Mouse (Mus musculus): ENCODE data around the gene Abcc8. TPM values are rescaled to one million over a fixed set of nuclear protein-coding genes. Genes with fewer than 3 reads are reported as not detected.

Abcc8 gene
- polyA plus RNA-seq, 1 experiment: not detected

- no peaks in the 10 kb centered on the region for H3K36me3 ChIP-seq (ENCODE audit: control insufficient read depth, insufficient read depth)
- no peaks in the 10 kb centered on the region for H3K79me2 ChIP-seq (ENCODE audit: control insufficient read depth, insufficient read depth)
- peaks cover 83% of the 10 kb centered on the region for H3K27me3 ChIP-seq (ENCODE audit: control insufficient read depth, insufficient read depth, insufficient read length)
- H3K4me3 ChIP-seq (ENCODE audit: insufficient read depth, poor library complexity, severe bottlenecking): no peak overlapping the region
- no peak overlapping the region for H3ac ChIP-seq (ENCODE audit: control insufficient read depth, insufficient read length, low read depth)
- TF ChIP-seq USF1 (IDR thresholded peaks at IDR 0.05; ENCODE audit: low read depth) (no peak), MYOG (IDR thresholded peaks at IDR 0.05; ENCODE audit: control insufficient read depth, extremely low read depth, insufficient read length) (no peak), CEBPB (IDR thresholded peaks at IDR 0.05; ENCODE audit: low read depth) (no peak), FOSL1 (IDR thresholded peaks at IDR 0.05; ENCODE audit: insufficient read depth, low read length, poor library complexity, severe bottlenecking) (no peak), MYOD1 (IDR thresholded peaks at IDR 0.05; ENCODE audit: control insufficient read depth, insufficient read length, low read depth) (no peak), MAX (IDR thresholded peaks at IDR 0.05) (no peak), CTCF (IDR thresholded peaks at IDR 0.05; ENCODE audit: control insufficient read depth, insufficient read depth, insufficient read length) (no peak)
- no peaks in the 10 kb centered on the region for H3K79me3 ChIP-seq (ENCODE audit: low read depth)
These were observed 25.0 kb downstream of the Abcc8 start for GRCm38 (mm10) chr7:46154498-46155488.

- H3K27me3 ChIP-seq (ENCODE audit: control insufficient read depth, insufficient read depth, insufficient read length): peaks cover 71% of the 10 kb centered on the region
- H3K36me3 ChIP-seq (ENCODE audit: control insufficient read depth, insufficient read depth): no peaks in the 10 kb centered on the region
- TF ChIP-seq FOSL1 (IDR thresholded peaks at IDR 0.05; ENCODE audit: insufficient read depth, low read length, poor library complexity, severe bottlenecking) (no peak), MYOG (IDR thresholded peaks at IDR 0.05; ENCODE audit: control insufficient read depth, extremely low read depth, insufficient read length) (no peak), USF1 (IDR thresholded peaks at IDR 0.05; ENCODE audit: low read depth) (no peak), CEBPB (IDR thresholded peaks at IDR 0.05; ENCODE audit: low read depth) (no peak), CTCF (IDR thresholded peaks at IDR 0.05; ENCODE audit: control insufficient read depth, insufficient read depth, insufficient read length) (no peak), MAX (IDR thresholded peaks at IDR 0.05) (no peak), MYOD1 (IDR thresholded peaks at IDR 0.05; ENCODE audit: control insufficient read depth, insufficient read length, low read depth) (no peak)
- no peaks in the 10 kb centered on the region for H3K79me2 ChIP-seq (ENCODE audit: control insufficient read depth, insufficient read depth)
- H3K79me3 ChIP-seq (ENCODE audit: low read depth): no peaks in the 10 kb centered on the region
- H3ac ChIP-seq (ENCODE audit: control insufficient read depth, insufficient read length, low read depth): no peak overlapping the region
- H3K4me3 ChIP-seq (ENCODE audit: insufficient read depth, poor library complexity, severe bottlenecking): no peak overlapping the region
These were observed 26.9 kb downstream of the Abcc8 start for GRCm38 (mm10) chr7:46152819-46153351.

- Histone ChIP-seq H3K79me2 (ENCODE audit: control insufficient read depth, insufficient read depth) (no peaks in the 10 kb centered on the region), H3K27me3 (ENCODE audit: control insufficient read depth, insufficient read depth, insufficient read length) (peaks cover 48% of the 10 kb centered on the region), H3ac (ENCODE audit: control insufficient read depth, insufficient read length, low read depth) (no peak overlapping the region), H3K36me3 (ENCODE audit: control insufficient read depth, insufficient read depth) (no peaks in the 10 kb centered on the region), H3K4me3 (ENCODE audit: insufficient read depth, poor library complexity, severe bottlenecking) (no peak overlapping the region), H3K79me3 (ENCODE audit: low read depth) (no peaks in the 10 kb centered on the region)
- TF ChIP-seq FOSL1 (IDR thresholded peaks at IDR 0.05; ENCODE audit: insufficient read depth, low read length, poor library complexity, severe bottlenecking) (no peak), MYOG (IDR thresholded peaks at IDR 0.05; ENCODE audit: control insufficient read depth, extremely low read depth, insufficient read length) (no peak), MYOD1 (IDR thresholded peaks at IDR 0.05; ENCODE audit: control insufficient read depth, insufficient read length, low read depth) (no peak), MAX (IDR thresholded peaks at IDR 0.05) (no peak), USF1 (IDR thresholded peaks at IDR 0.05; ENCODE audit: low read depth) (no peak), CEBPB (IDR thresholded peaks at IDR 0.05; ENCODE audit: low read depth) (no peak), CTCF (IDR thresholded peaks at IDR 0.05; ENCODE audit: control insufficient read depth, insufficient read depth, insufficient read length) (no peak)
These were observed 32.4 kb downstream of the Abcc8 start for GRCm38 (mm10) chr7:46147417-46147816.

GRCm38 (mm10) chr7:46146675-46147308 is 33.0 kb downstream of the Abcc8 start:
- Histone ChIP-seq H3K4me3 (ENCODE audit: insufficient read depth, poor library complexity, severe bottlenecking) (no peak overlapping the region), H3K36me3 (ENCODE audit: control insufficient read depth, insufficient read depth) (no peaks in the 10 kb centered on the region), H3K27me3 (ENCODE audit: control insufficient read depth, insufficient read depth, insufficient read length) (peaks cover 43% of the 10 kb centered on the region), H3ac (ENCODE audit: control insufficient read depth, insufficient read length, low read depth) (no peak overlapping the region), H3K79me2 (ENCODE audit: control insufficient read depth, insufficient read depth) (no peaks in the 10 kb centered on the region), H3K79me3 (ENCODE audit: low read depth) (no peaks in the 10 kb centered on the region)
- TF ChIP-seq USF1 (IDR thresholded peaks at IDR 0.05; ENCODE audit: low read depth): no peak
- TF ChIP-seq CTCF (IDR thresholded peaks at IDR 0.05; ENCODE audit: control insufficient read depth, insufficient read depth, insufficient read length): no peak
- no peak for TF ChIP-seq MAX (IDR thresholded peaks at IDR 0.05)
- TF ChIP-seq FOSL1 (IDR thresholded peaks at IDR 0.05; ENCODE audit: insufficient read depth, low read length, poor library complexity, severe bottlenecking): no peak
- TF ChIP-seq CEBPB (IDR thresholded peaks at IDR 0.05; ENCODE audit: low read depth): no peak

GRCm38 (mm10) chr7:46144061-46144460 is 35.8 kb downstream of the Abcc8 start:
- peaks cover 40% of the 10 kb centered on the region for H3K27me3 ChIP-seq (ENCODE audit: control insufficient read depth, insufficient read depth, insufficient read length)
- H3K36me3 ChIP-seq (ENCODE audit: control insufficient read depth, insufficient read depth): no peaks in the 10 kb centered on the region
- H3K79me2 ChIP-seq (ENCODE audit: control insufficient read depth, insufficient read depth): no peaks in the 10 kb centered on the region
- TF ChIP-seq USF1 (IDR thresholded peaks at IDR 0.05; ENCODE audit: low read depth) (no peak), FOSL1 (IDR thresholded peaks at IDR 0.05; ENCODE audit: insufficient read depth, low read length, poor library complexity, severe bottlenecking) (no peak), MYOG (IDR thresholded peaks at IDR 0.05; ENCODE audit: control insufficient read depth, extremely low read depth, insufficient read length) (no peak), MAX (IDR thresholded peaks at IDR 0.05) (no peak), CEBPB (IDR thresholded peaks at IDR 0.05; ENCODE audit: low read depth) (no peak)
- H3ac ChIP-seq (ENCODE audit: control insufficient read depth, insufficient read length, low read depth): no peak overlapping the region
- no peak overlapping the region for H3K4me3 ChIP-seq (ENCODE audit: insufficient read depth, poor library complexity, severe bottlenecking)
- H3K79me3 ChIP-seq (ENCODE audit: low read depth): no peaks in the 10 kb centered on the region
